Mouse (Mus musculus) bone marrow macrophage, adult 2 months (primary cell): ENCODE data around the gene H2-DMa. TPM values are rescaled to one million over a fixed set of nuclear protein-coding genes. Genes with fewer than 3 reads are reported as not detected.

Source experiments
- H3K27ac ChIP-seq: 2 replicates; pipeline ENCODE4 v1.5.1; 2012; ENCODE audit warnings: low read depth, low read length; ENCODE audit not compliant: insufficient read depth
- H3K4me1 ChIP-seq: 2 replicates; pipeline ENCODE4 v1.6.1; 2012; ENCODE audit warnings: low read length; ENCODE audit not compliant: control insufficient read depth, insufficient read depth
- H3K4me3 ChIP-seq: 2 replicates; pipeline ENCODE4 v1.5.1; 2012; ENCODE audit warnings: mild to moderate bottlenecking, low read length, moderate library complexity; ENCODE audit not compliant: insufficient read depth
- CTCF ChIP-seq: IDR thresholded peaks from 2 replicates; pipeline ENCODE4 v1.5.1; 2012; ENCODE audit warnings: low read depth, mild to moderate bottlenecking, low read length, moderate library complexity
- POLR2A ChIP-seq: IDR thresholded peaks from 2 replicates; pipeline ENCODE4 v1.6.1; 2012; ENCODE audit warnings: mild to moderate bottlenecking, low read depth, low read length, borderline replicate concordance
- polyA plus RNA-seq: library from polyadenylated mRNA; stranded (reverse); fragments of >200 nt; gene quantifications from 2 replicates; pipeline ENCODE4 v1.2.4, GENCODE M21; 2012; ENCODE audit not compliant: missing spikeins, insufficient read depth, insufficient read length

The H2-DMa gene
- polyA plus RNA-seq, 1 experiment: 206 TPM

DNA sequence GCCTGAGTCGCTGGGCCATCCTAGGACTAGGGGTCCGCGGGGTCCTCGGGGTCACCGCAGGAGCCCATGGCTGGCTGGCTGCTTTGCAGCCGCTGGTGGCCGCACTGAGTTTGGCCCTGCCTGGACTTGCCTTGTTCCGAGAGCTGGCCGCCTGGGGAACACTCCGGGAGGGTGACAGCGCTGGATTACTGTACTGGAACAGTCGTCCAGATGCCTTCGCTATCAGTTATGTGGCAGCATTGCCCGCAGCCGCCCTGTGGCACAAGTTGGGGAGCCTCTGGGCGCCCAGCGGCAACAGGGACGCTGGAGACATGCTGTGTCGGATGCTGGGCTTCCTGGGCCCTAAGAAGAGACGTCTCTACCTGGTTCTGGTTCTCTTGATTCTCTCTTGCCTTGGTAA, 68.7 kb downstream of the H2-DMa start:
- TF ChIP-seq CTCF (no peak), POLR2A (no peak)
- peaks cover 7% of the 10 kb centered on the region; the same call in 1 of the 2 replicates for H3K4me1 ChIP-seq
- peak overlapping the region; percentile 89 for H3K27ac ChIP-seq
- peak overlapping the region; percentile 81 for H3K4me3 ChIP-seq

Other genes starting within 250 kb of the H2-DMa start
- not detected in 2 replicates for gene Gm7029, start 245.7 kb upstream of the H2-DMa start, polyA plus RNA-seq
- gene Kifc1, start 228.9 kb upstream of the H2-DMa start, polyA plus RNA-seq: 35.5 and 36.3 TPM in 2 replicates
- 3.5 and 6.4 TPM in 2 replicates for gene Platr17, start 214.4 kb upstream of the H2-DMa start, polyA plus RNA-seq
- gene Daxx, start 210.1 kb upstream of the H2-DMa start, polyA plus RNA-seq: 58.1 and 69.3 TPM in 2 replicates
- gene Tapbp, start 203.6 kb upstream of the H2-DMa start, polyA plus RNA-seq: 389 and 454 TPM in 2 replicates
- 21.8 and 24.0 TPM in 2 replicates for gene Zbtb22, start 203.6 kb upstream of the H2-DMa start, polyA plus RNA-seq
- 209 and 216 TPM in 2 replicates for gene Rgl2, start 190.0 kb upstream of the H2-DMa start, polyA plus RNA-seq
- gene Pfdn6, start 179.2 kb upstream of the H2-DMa start, polyA plus RNA-seq: 54.1 and 54.9 TPM in 2 replicates
- gene Wdr46, start 178.9 kb upstream of the H2-DMa start, polyA plus RNA-seq: 10.1 and 10.2 TPM in 2 replicates
- gene B3galt4, start 168.1 kb upstream of the H2-DMa start, polyA plus RNA-seq: 8.3 and 8.7 TPM in 2 replicates
- gene Vps52, start 163.7 kb upstream of the H2-DMa start, polyA plus RNA-seq: 41.3 and 49.7 TPM in 2 replicates
- gene Rps18, start 163.5 kb upstream of the H2-DMa start, polyA plus RNA-seq: 1,144 and 1,230 TPM in 2 replicates
- gene H2-K1, start 119.2 kb upstream of the H2-DMa start, polyA plus RNA-seq: 2,635 and 2,812 TPM in 2 replicates
- 22.8 and 22.9 TPM in 2 replicates for gene Ring1, start 94.9 kb upstream of the H2-DMa start, polyA plus RNA-seq
- gene H2-Ke6, start 91.5 kb upstream of the H2-DMa start, polyA plus RNA-seq: 64.2 and 78.0 TPM in 2 replicates
- gene Slc39a7, start 87.9 kb upstream of the H2-DMa start, polyA plus RNA-seq: 62.3 and 70.1 TPM in 2 replicates
- 50.2 and 51.9 TPM in 2 replicates for gene Rxrb, start 87.7 kb upstream of the H2-DMa start, polyA plus RNA-seq
- 0.51 and 0.61 TPM in 2 replicates for gene Col11a2, start 80.1 kb upstream of the H2-DMa start, polyA plus RNA-seq
- 0.88 TPM in 1 of 2 replicates, not detected in the other for gene H2-Oa, start 27.2 kb upstream of the H2-DMa start, polyA plus RNA-seq
- 156 and 185 TPM in 2 replicates for gene Brd2, start 3.1 kb downstream of the H2-DMa start, polyA plus RNA-seq
- 3.0 and 4.9 TPM in 2 replicates for gene H2-DMb2, start 23.8 kb downstream of the H2-DMa start, polyA plus RNA-seq
- gene H2-DMb1, start 33.5 kb downstream of the H2-DMa start, polyA plus RNA-seq: 232 and 258 TPM in 2 replicates
- 56.2 and 60.8 TPM in 2 replicates for gene Tap1, start 68.0 kb downstream of the H2-DMa start, polyA plus RNA-seq
- 134 TPM in 2 replicates for gene Psmb9, start 68.2 kb downstream of the H2-DMa start, polyA plus RNA-seq
- gene Psmb8, start 78.2 kb downstream of the H2-DMa start, polyA plus RNA-seq: 201 and 204 TPM in 2 replicates
- 51.8 and 56.6 TPM in 2 replicates for gene Tap2, start 84.0 kb downstream of the H2-DMa start, polyA plus RNA-seq
- 1.9 and 2.0 TPM in 2 replicates for gene H2-Ob, start 119.4 kb downstream of the H2-DMa start, polyA plus RNA-seq
- gene H2-Ab1, start 138.1 kb downstream of the H2-DMa start, polyA plus RNA-seq: 1,609 and 1,701 TPM in 2 replicates
- gene H2-Aa, start 168.3 kb downstream of the H2-DMa start, polyA plus RNA-seq: 2,467 and 2,568 TPM in 2 replicates
- 1,267 and 1,387 TPM in 2 replicates for gene H2-Eb1, start 186.3 kb downstream of the H2-DMa start, polyA plus RNA-seq
- 0.31 TPM in 1 of 2 replicates, not detected in the other for gene H2-Eb2, start 206.1 kb downstream of the H2-DMa start, polyA plus RNA-seq
- gene Btnl2, start 235.3 kb downstream of the H2-DMa start, polyA plus RNA-seq: 0.41 and 0.71 TPM in 2 replicates